Mouse (Mus musculus): ENCODE data around the gene Klk1b26.
"Not testable (repeated sequence)": the region's sequence is repeated elsewhere in the genome, so short reads cannot be mapped to it uniquely, and the experiment has no call there.

Klk1b26 gene

DNA sequence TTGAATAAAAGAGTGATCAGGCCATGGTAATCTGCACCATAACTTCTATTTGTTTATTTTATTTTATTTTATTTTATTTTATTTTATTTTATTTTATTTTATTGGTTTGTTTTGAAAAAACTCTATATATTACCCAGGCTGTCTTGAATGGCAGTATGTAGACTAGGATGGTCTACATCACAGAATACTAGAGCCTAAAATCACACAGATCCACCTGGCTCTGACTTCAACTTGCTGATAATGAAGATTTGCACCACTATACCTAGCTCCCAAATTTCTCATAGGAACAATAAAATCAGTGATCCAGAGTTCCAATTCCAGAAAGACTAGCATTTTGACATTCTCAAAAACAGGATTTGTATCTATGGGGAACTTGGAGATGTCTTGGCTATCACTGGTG, at the start of gene Klk1b26:
Gene Klk1b26, plus strand, starts transcription at position 301 of the 400 bp plus-strand sequence.
- not testable (repeated sequence) for DNase-seq

DNA sequence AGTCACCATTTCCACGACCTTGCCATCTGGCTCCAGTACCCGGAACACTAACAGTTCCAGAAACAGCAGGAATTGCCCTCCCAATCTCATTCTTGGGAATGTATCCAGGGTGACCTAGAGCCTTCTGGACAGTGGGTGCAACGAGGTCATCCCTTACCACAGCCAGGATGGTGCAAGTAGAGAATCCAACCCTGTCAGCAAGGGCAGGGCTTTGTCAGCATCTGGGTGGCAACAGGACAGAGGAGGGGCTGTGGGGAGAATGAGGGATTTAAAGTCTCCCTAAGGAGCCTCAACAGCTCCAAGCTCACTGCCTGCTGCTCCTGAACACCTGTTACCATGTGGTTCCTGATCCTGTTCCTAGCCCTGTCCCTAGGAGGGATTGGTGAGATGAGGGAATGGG, 45.5 kb upstream of the Klk1b26 start, which contains the start of gene Klk1b1:
Gene Klk1b1, plus strand, starts transcription at position 301 of the 400 bp plus-strand sequence.
- no peak for DNase-seq

DNA sequence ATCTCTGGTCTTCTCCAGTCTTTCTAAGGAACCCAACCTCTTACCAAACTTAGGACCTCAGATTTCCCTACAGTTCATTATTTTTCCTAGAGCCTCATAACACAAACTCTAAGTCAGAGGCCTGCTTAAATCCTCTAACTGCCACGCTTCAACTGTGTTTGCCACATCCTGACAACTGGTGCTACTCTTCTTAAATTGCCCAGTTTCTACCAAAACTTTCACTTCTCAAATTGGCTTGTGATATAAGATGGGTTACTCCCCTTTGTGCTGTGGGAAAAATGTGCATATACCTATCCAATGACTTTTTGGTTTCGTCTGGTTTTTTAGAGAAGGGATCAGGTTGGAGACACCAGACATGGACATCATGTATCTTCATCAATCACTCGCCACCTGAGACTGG, 44.9 kb upstream of the Klk1b26 start:
- no peak for DNase-seq

DNA sequence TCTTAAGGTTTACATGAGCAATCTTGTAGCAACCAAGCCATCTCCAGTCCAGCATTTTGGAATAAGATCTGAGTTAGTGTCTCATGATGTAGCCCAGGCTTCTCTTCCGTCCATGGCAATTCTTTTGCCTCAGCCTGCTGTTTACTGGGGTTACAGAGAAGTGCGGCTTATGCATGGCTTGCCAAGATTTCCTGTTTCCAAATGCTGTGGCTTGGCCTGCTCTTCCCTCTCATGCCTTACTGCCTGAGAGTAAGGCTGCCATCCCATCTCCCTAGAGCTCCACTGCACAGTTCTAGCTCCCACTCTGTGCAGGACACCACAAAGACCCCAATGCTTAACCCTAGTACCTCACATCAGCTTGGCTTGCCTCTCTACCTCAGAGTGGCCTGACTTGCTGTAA, 44.4 kb upstream of the Klk1b26 start:
- DNase-seq = no peak

DNA sequence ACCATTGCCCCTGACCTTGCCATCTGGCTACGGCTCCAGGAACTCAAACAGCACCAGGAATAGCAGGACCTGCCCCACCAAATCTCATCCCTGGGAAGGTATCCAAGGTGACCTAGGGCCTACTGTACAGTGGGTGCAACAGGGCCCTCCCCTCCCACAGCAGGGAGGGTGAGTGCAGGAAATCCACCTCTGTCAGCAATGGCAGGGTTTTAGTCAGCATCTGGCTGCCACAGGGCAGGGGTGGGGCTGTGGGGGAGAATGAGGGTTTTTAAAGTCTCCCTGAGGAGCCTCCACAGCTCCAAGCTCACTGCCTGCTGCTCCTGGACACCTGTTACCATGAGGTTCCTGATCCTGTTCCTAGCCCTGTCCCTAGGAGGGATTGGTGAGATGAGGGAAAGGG, 36.2 kb upstream of the Klk1b26 start, which contains the start of gene Klk1b9:
Gene Klk1b9, plus strand, starts transcription at position 301 of the 400 bp plus-strand sequence.
- DNase-seq = not testable (repeated sequence)

DNA sequence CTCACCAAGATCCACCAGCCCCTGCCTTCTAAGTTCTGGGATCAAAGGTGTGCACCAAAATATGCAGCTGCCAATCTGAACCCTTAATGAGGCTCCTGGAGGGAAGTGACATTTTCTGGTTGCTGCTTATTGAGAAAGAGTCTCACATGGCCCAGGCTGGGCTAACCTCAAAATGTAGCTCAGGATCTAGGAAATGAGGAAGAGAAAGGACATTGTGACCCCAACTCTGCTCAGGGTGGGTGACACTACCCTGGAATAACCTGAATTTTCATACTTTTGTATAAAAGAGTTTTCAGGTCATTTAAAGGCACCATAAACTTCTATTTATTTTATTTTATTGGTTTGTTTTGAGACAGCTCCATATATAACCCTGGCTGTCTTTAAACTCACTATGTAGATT, 26.3 kb upstream of the Klk1b26 start:
- DNase-seq = no peak

DNA sequence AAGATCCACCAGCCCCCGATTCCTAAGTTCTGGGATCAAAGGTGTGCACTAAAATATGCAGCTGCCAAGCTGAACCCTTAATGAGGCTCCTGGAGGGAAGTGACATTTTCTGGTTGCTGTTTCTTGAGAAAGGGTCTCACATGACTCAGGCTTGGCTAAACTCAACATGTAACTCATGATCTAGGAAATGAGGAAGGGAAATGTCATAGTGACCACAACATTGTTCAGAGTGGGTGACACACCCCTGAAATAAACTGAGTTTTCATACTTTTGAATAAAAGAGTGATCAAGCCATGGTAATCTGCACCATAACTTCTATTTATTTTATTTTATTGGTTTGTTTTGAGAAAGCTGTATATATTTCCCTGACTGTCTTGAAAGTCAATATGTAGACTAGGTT, 17.1 kb upstream of the Klk1b26 start:
- not testable (repeated sequence) for DNase-seq

DNA sequence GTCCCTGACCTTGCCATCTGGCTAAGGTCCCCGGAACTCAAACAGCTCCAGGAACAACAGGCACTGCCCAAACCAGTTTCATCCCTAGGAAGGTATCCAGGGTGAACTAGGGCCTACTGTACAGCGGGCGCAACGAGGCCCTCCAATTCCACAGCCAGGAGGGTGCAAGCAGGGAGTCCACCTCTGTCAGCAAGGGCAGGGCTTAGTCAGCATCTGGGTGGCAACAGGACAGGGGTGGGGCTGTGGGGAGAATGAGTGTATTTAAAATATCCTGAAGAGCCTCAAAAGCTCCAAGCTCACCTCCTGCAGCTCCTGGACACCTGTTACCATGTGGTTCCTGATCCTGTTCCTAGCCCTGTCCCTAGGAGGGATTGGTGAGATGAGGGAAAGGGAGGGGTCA, 16.4 kb upstream of the Klk1b26 start, which contains the start of gene Klk1b11:
Gene Klk1b11, plus strand, starts transcription at position 301 of the 400 bp plus-strand sequence.
- DNase-seq = not testable (repeated sequence)

DNA sequence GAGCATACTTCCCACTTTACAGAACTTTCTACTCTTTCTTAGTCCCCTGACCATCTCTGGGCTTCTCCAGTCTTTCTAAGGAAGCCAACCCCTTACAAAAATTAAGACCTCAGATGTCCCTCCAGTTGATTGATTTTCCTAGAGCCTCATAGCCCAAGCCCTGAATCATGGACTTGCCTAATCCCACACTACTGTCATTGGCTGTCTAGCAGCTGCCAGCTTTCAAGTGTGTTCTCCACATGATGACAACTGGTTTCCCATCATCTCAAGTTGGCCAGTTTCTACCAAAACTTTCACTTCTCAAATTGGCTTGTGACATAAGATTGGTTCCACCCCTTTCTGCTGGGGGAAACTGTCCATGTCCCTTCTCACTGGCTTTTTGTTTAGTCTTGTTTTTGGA, 7.1 kb upstream of the Klk1b26 start:
- DNase-seq = no peak

DNA sequence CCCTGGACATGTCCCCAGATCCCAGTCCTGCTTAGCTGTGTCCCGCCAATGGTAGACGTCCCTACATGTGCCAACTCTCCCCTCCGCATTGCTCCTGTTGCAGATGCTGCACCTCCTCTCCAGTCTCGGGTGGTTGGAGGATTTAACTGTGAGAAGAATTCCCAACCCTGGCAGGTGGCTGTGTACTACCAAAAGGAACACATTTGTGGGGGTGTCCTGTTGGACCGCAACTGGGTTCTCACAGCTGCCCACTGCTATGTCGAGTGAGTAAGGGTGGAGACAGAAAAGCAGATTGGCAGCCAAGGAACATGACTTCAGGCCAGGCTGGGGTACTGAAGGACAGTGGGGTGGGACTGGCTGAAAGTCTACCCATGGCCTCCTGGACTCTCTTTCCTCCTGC, 2.7 kb downstream of the Klk1b26 start:
- not testable (repeated sequence) for DNase-seq

DNA sequence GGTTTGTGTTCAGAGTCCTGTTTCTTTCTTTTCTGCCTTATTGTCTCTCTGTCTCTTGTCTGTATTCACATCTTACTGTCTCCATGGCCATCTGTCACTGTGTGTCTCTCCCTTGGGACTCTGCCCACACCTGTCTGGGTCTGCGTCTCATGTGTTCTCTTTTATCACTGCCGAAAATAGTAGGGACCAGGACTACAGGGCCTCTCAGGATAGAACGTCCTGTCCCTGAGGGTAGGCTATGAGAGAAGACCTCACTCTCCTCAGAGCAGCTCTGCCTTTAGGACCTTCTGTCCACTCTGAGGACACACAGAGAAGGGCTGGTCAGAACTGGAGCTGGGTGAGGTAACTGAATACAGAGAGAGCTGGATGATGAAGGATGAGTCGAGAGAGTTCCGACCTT, 3.1 kb downstream of the Klk1b26 start:
- DNase-seq = no peak

DNA sequence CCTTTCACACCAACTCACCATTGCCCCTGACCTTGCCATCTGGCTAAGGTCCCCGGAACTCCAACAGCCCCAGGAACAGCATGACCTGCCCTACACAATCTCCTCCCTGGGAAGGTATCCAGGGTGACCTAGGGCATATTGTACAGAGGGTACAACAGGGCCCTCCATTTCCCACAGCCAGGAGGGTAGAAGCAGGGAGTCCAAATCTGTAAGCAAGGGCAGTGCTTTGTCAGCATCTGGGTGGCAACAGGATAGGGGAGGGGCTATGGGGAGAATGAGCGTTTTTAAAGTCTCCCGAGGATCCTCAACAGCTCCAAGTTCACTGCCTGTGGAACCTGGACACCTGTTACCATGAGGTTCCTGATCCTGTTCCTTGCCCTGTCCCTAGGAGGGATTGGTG, 40.0 kb downstream of the Klk1b26 start, which contains the start of gene Klk1b27:
Gene Klk1b27, plus strand, starts transcription at position 301 of the 400 bp plus-strand sequence.
- DNase-seq = not testable (repeated sequence)

All from embryo, embryonic 11 days (tissue).